Comparison of ENCODE assay signal across 32 mouse cellular contexts in genomic region chr7:25381284-25381680, GRCm38 (mm10). TPM values are rescaled to one million over a fixed set of nuclear protein-coding genes. Genes with fewer than 3 reads are reported as not detected.
DNase-seq lines count a peak whose midpoint lies in the region; ATAC-seq lines count a peak whose summit lies in the region.
"Had no signal": no experiment of that assay in that cellular context is flagged by ENCODE, and none has a peak within 500 bp of the region (broad histone marks: within the 10 kb centered on the region; RNA-seq: fewer than 3 reads in every experiment).

No protein-coding gene starts in this region.

- no peak for ATAC-seq in kidney, embryonic 16.5 days (ENCODE audit: low FRiP score, low TSS enrichment)
- ATAC-seq in midbrain, embryonic 11.5 days (ENCODE audit: low FRiP score) = no peak
- ATAC-seq: forebrain, embryonic 14.5 days; inflammation-experienced regulatory T-cells, adult 6 months had no signal

- H3K4me2 ChIP-seq in kidney, embryonic 16.5 days (replicated peaks; ENCODE audit: low read depth, low read length) = no peak overlapping the region
- H3K4me2 ChIP-seq in midbrain, embryonic 11.5 days = no peak overlapping the region
- H3K4me2 ChIP-seq: hindbrain, embryonic 15.5 days; neural tube, embryonic 13.5 days had no signal

- peak; percentile 12 for DNase-seq in cerebellum, adult 11-12 months
- DNase-seq in cerebellum, adult 18-20 months = no peak
- DNase-seq in kidney, postnatal 10 days = peak; percentile 14
- DNase-seq in midbrain, embryonic 11.5 days (ENCODE audit: low spot score, missing footprints) = peak; percentile 70
- no peak for DNase-seq in midbrain, embryonic 10.5 days (ENCODE audit: low spot score)
- DNase-seq in lung, postnatal 10 days = peak; percentile 28
- DNase-seq in c-Kit-positive CD71-positive TER-119-positive erythroid progenitor cells, embryonic 14.5 days (ENCODE audit: low spot score) = no peak
- DNase-seq: cerebellum, postnatal 14 days; gastrocnemius, postnatal 25 days; heart, adult 18-20 months; heart, postnatal 4 days; kidney, adult 2 months; layer of hippocampus, postnatal 36 days; left cerebral cortex, postnatal 4 days; right cerebral cortex, postnatal 4 days; thymus, adult 18-20 months; thymus, postnatal 25 days had no signal

- no peaks in the 10 kb centered on the region for H3K27me3 ChIP-seq in kidney, embryonic 16.5 days (ENCODE audit: insufficient read depth, low read length)
- H3K27me3 ChIP-seq in midbrain, embryonic 11.5 days (ENCODE audit: control insufficient read depth, insufficient read depth, low read length) = peaks cover 8% of the 10 kb centered on the region; the same call in 1 of the 2 replicates
- peaks cover 47% of the 10 kb centered on the region for H3K27me3 ChIP-seq in midbrain, embryonic 10.5 days (ENCODE audit: low read depth, poor library complexity, severe bottlenecking)

- no peak overlapping the region for H3K27ac ChIP-seq in kidney, embryonic 16.5 days (ENCODE audit: low read length)
- H3K27ac ChIP-seq in midbrain, embryonic 11.5 days (ENCODE audit: low read depth, low read length) = no peak overlapping the region
- no peak overlapping the region for H3K27ac ChIP-seq in midbrain, embryonic 10.5 days (replicated peaks)
- H3K27ac ChIP-seq: hindbrain, embryonic 15.5 days; kidney, postnatal 0 days; neural tube, embryonic 13.5 days; stomach, postnatal 0 days had no signal

- no peaks in the 10 kb centered on the region for H3K9me3 ChIP-seq in kidney, embryonic 16.5 days (ENCODE audit: low read length)
- no peaks in the 10 kb centered on the region for H3K9me3 ChIP-seq in midbrain, embryonic 11.5 days (ENCODE audit: control insufficient read depth, low read length)
- H3K9me3 ChIP-seq in midbrain, embryonic 10.5 days (replicated peaks) = no peaks in the 10 kb centered on the region
- H3K9me3 ChIP-seq: G1E; hindbrain, embryonic 15.5 days; neural tube, embryonic 13.5 days had no signal

- peaks cover 16% of the 10 kb centered on the region for H3K4me1 ChIP-seq in kidney, embryonic 16.5 days (ENCODE audit: insufficient read depth, low read length)
- H3K4me1 ChIP-seq in midbrain, embryonic 11.5 days (ENCODE audit: control insufficient read depth, insufficient read depth, low read length) = peaks cover 7% of the 10 kb centered on the region; the same call in 1 of the 2 replicates
- H3K4me1 ChIP-seq in midbrain, embryonic 10.5 days = peaks cover 32% of the 10 kb centered on the region

- peaks cover 19% of the 10 kb centered on the region for H3K36me3 ChIP-seq in kidney, embryonic 16.5 days (ENCODE audit: insufficient read depth, low read length)
- no peaks in the 10 kb centered on the region for H3K36me3 ChIP-seq in midbrain, embryonic 11.5 days (ENCODE audit: control insufficient read depth, insufficient read depth, low read length)
- H3K36me3 ChIP-seq in midbrain, embryonic 10.5 days = peaks cover 32% of the 10 kb centered on the region

- 45% methylated on average over 3 of the region's 3 CpGs for WGBS in kidney, embryonic 16.5 days
- WGBS in midbrain, embryonic 11.5 days = 48% methylated on average over 3 of the region's 3 CpGs
- WGBS in midbrain, embryonic 10.5 days = 38% methylated on average over 3 of the region's 3 CpGs

- no peak overlapping the region for H3K9ac ChIP-seq in kidney, embryonic 16.5 days (replicated peaks; ENCODE audit: low read length)
- no peak overlapping the region for H3K9ac ChIP-seq in midbrain, embryonic 11.5 days (ENCODE audit: low read length)
- H3K9ac ChIP-seq: hindbrain, embryonic 15.5 days; neural tube, embryonic 13.5 days had no signal

- H3K4me3 ChIP-seq in kidney, embryonic 16.5 days (ENCODE audit: low read length) = no peak overlapping the region
- no peak overlapping the region for H3K4me3 ChIP-seq in midbrain, embryonic 11.5 days (ENCODE audit: low read depth, low read length)
- no peak overlapping the region for H3K4me3 ChIP-seq in midbrain, embryonic 10.5 days
- H3K4me3 ChIP-seq: erythroblast, embryonic 14.5 days; hindbrain, embryonic 15.5 days; neural tube, embryonic 13.5 days had no signal

RNA-seq across cellular contexts. Expression of gene Cnfn, which starts 11.8 kb away (rescaled TPM):
- 1.4 TPM in 1 of 2 replicates, not detected in the other for polyA plus RNA-seq in kidney, embryonic 16.5 days (2015; fragmentation: Nextera tagmentation; extraction: Ambion mirVana)
- not detected in 2 replicates for polyA plus RNA-seq in midbrain, embryonic 11.5 days (2014; fragmentation: Nextera tagmentation; extraction: Ambion mirVana)
- not detected in 2 replicates for polyA plus RNA-seq in midbrain, embryonic 10.5 days (2016; fragmentation: Nextera tagmentation; extraction: Ambion mirVana)
- polyA plus RNA-seq: cortical plate, adult 2 months; erythroblast, embryonic 14.5 days; forebrain, embryonic 14.5 days; G1E; heart, embryonic 11.5 days; hindbrain, embryonic 15.5 days; inflammation-experienced regulatory T-cells, adult 6 months; kidney, adult 2 months; kidney, postnatal 0 days; large intestine, adult 2 months; liver, embryonic 11.5 days; liver, embryonic 16.5 days; neural tube, embryonic 13.5 days; spleen, adult 2 months had no signal

RNA-seq across cellular contexts. Expression of gene Lipe, which starts 17.2 kb away (rescaled TPM):
- 11.2 and 11.9 TPM in 2 replicates for polyA plus RNA-seq in kidney, embryonic 16.5 days (2015; fragmentation: Nextera tagmentation; extraction: Ambion mirVana)
- 1.7 and 2.3 TPM in 2 replicates for polyA plus RNA-seq in midbrain, embryonic 11.5 days (2014; fragmentation: Nextera tagmentation; extraction: Ambion mirVana)
- 4.7 and 7.0 TPM in 2 replicates for polyA plus RNA-seq in midbrain, embryonic 10.5 days (2016; fragmentation: Nextera tagmentation; extraction: Ambion mirVana)

RNA-seq across cellular contexts. Expression of gene Cxcl17, which starts 31.4 kb away (rescaled TPM):
- polyA plus RNA-seq in kidney, embryonic 16.5 days (2015; fragmentation: Nextera tagmentation; extraction: Ambion mirVana) = 0.65 and 1.0 TPM in 2 replicates
- 0.18 and 0.22 TPM in 2 replicates for polyA plus RNA-seq in midbrain, embryonic 11.5 days (2014; fragmentation: Nextera tagmentation; extraction: Ambion mirVana)
- 0.31 and 0.37 TPM in 2 replicates for polyA plus RNA-seq in midbrain, embryonic 10.5 days (2016; fragmentation: Nextera tagmentation; extraction: Ambion mirVana)
- polyA plus RNA-seq: cortical plate, adult 2 months; erythroblast, embryonic 14.5 days; forebrain, embryonic 14.5 days; G1E; heart, embryonic 11.5 days; inflammation-experienced regulatory T-cells, adult 6 months; spleen, adult 2 months had no signal

Comparison
In these comparisons a context has a peak if more than half of its experiments do, and no peak if none do; other contexts are left out.
1. DNase-seq: peak in cerebellum, adult 11-12 months (single experiment), kidney, postnatal 10 days (single experiment), midbrain, embryonic 11.5 days (single experiment) and lung, postnatal 10 days (single experiment); none in cerebellum, adult 18-20 months (0 of 2), midbrain, embryonic 10.5 days (single experiment) and c-Kit-positive CD71-positive TER-119-positive erythroid progenitor cells, embryonic 14.5 days (single experiment).